Mouse (Mus musculus): Measurements from ENCODE around the gene Brd9. TPM values are rescaled to one million over a fixed set of nuclear protein-coding genes. Genes with fewer than 3 reads are reported as not detected.
"Not testable (repeated sequence)": the region's sequence is repeated elsewhere in the genome, so short reads cannot be mapped to it uniquely, and the experiment has no call there.

Gene Brd9
- polyA plus RNA-seq, 1 experiment from 2014 or later, result 55.3 TPM

DNA sequence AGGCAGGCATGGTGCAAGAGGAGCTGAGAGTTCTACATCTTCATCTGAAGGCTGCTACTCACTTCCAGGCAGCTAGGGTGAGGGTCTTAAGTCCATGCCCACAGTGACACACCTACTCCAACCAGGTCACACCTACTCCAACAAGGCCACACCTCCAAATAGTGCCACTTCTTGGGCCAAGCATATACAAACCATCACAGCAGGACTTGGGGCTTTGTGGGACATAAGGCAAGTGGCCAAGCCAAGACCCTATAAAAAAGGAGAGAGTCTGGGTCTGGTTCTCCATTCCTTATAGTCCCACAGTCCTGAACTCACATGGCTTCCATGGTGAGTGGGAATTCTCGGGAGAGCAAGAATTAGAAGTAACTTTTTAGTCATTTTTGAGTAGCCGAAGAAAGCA is 70.6 kb downstream of the Brd9 start:
- not testable (repeated sequence) for H3K27ac ChIP-seq (ENCODE audit: low read length); H3K9ac ChIP-seq (ENCODE audit: low read length); H3K4me1 ChIP-seq (replicated peaks; ENCODE audit: control insufficient read depth, insufficient read depth, low read length); H3K36me3 ChIP-seq (ENCODE audit: control insufficient read depth, insufficient read depth, low read length); ATAC-seq (ENCODE audit: low read depth); H3K4me3 ChIP-seq (ENCODE audit: low read length); H3K4me2 ChIP-seq (ENCODE audit: low read depth, low read length); H3K9me3 ChIP-seq (ENCODE audit: control insufficient read depth, low read length)
- H3K27me3 ChIP-seq (ENCODE audit: control insufficient read depth, insufficient read depth, low read depth, low read length), result peaks cover 14% of the 10 kb centered on the region
- WGBS, result 64% methylated on average over 2 of the region's 2 CpGs

DNA sequence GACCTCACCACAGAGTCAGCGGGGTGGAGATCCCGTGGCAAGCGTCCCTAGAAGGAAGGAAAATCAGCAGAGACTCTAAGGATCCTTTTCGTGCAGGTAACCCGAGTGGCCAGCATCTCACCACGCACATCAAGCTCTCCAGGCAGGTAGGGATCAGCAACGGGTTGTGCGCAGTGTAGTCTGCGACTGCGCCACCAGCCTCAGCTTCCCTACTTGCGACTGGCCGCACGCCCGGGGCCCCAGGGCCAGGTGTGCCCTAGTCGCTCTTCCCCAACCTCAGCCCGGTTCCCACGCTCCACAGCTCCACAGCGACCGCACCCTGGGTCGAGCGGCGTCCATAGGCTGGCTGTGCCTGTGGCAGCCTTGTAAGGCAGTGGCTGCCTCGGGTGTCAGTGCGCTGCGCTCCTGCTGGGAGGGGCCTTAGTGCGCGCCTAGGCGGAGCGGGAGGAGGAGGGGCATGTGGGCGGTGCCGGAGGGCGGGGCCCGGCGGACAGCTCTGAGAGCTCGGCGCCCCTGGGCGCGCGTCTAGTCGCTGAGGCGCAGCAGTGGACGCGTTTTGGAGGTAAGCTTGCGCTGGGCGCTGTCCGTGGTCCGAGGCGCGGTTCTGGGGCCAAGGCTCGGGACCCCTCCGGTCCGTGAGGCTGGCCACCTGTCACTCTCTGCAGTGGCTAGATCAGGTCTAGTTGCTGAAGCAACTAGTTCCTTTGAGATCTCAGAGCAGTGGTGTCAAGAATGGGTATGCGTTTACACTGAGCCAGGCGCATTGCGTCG is 71.5 kb downstream of the Brd9 start, which contains the start of gene Tppp:
Gene Tppp (plus strand): TSS at position 460 of the 771 bp plus-strand sequence.
- H3K27me3 ChIP-seq (ENCODE audit: control insufficient read depth, insufficient read depth, low read depth, low read length), result peaks cover 14% of the 10 kb centered on the region
- H3K4me3 ChIP-seq (ENCODE audit: low read length), result peak within 1 kb of the TSS; percentile 58
- peak within 1 kb of the TSS; percentile 99 for H3K4me2 ChIP-seq (ENCODE audit: low read depth, low read length)
- H3K36me3 ChIP-seq (ENCODE audit: control insufficient read depth, insufficient read depth, low read length), result no peaks in the 10 kb centered on the region
- ATAC-seq (ENCODE audit: low read depth), result peak; percentile 98
- under 1% methylated on average over 52 of the region's 56 CpGs for WGBS
- no peaks in the 10 kb centered on the region for H3K9me3 ChIP-seq (ENCODE audit: control insufficient read depth, low read length)
- H3K4me1 ChIP-seq (replicated peaks; ENCODE audit: control insufficient read depth, insufficient read depth, low read length), result peaks cover 3% of the 10 kb centered on the region; the same call in 1 of the 2 replicates
- H3K27ac ChIP-seq (ENCODE audit: low read length), result no peak within 1 kb of the TSS
- peak within 1 kb of the TSS; percentile 68 for H3K9ac ChIP-seq (ENCODE audit: low read length)

GRCm38 (mm10) chr13:74009791-74010614 is 72.4 kb downstream of the Brd9 start:
- H3K9ac ChIP-seq (ENCODE audit: low read length), result peak overlapping the region; percentile 45
- H3K27ac ChIP-seq (ENCODE audit: low read length), result no peak overlapping the region
- under 1% methylated on average over 54 of the region's 55 CpGs for WGBS
- H3K27me3 ChIP-seq (ENCODE audit: control insufficient read depth, insufficient read depth, low read depth, low read length), result peaks cover 14% of the 10 kb centered on the region
- peaks cover 3% of the 10 kb centered on the region; the same call in 1 of the 2 replicates for H3K4me1 ChIP-seq (replicated peaks; ENCODE audit: control insufficient read depth, insufficient read depth, low read length)
- H3K4me3 ChIP-seq (ENCODE audit: low read length), result peak overlapping the region; percentile 58
- H3K4me2 ChIP-seq (ENCODE audit: low read depth, low read length), result peak overlapping the region; percentile 99
- H3K36me3 ChIP-seq (ENCODE audit: control insufficient read depth, insufficient read depth, low read length), result no peaks in the 10 kb centered on the region
- H3K9me3 ChIP-seq (ENCODE audit: control insufficient read depth, low read length), result no peaks in the 10 kb centered on the region
- ATAC-seq (ENCODE audit: low read depth), result peak; percentile 6; the same call in 1 of the 2 replicates

Small RNA genes lying within 50 kb of the gene (microRNA-seq; reads per million reads assigned to microRNA genes)
- gene Gm25197, result not detected

Other genes with a start within 250 kb of the Brd9 start
- 0.08 TPM in 1 of 2 replicates, not detected in the other for gene Slc6a19, start 232.9 kb upstream of the Brd9 start, polyA plus RNA-seq (2015; fragmentation: Nextera tagmentation; extraction: Ambion mirVana)
- 14.6 and 18.7 TPM in 2 replicates for gene Slc12a7, start 204.7 kb upstream of the Brd9 start, polyA plus RNA-seq (2015; fragmentation: Nextera tagmentation; extraction: Ambion mirVana)
- gene Nkd2, start 90.2 kb upstream of the Brd9 start, polyA plus RNA-seq (2015; fragmentation: Nextera tagmentation; extraction: Ambion mirVana), result 4.7 and 4.8 TPM in 2 replicates
- gene Trip13, start within 50 bp of the Brd9 start, polyA plus RNA-seq (2015; fragmentation: Nextera tagmentation; extraction: Ambion mirVana), result 33.8 and 39.6 TPM in 2 replicates
- gene Zdhhc11, start 26.0 kb downstream of the Brd9 start, polyA plus RNA-seq (2015; fragmentation: Nextera tagmentation; extraction: Ambion mirVana), result not detected in 2 replicates
- gene Tppp, start 71.6 kb downstream of the Brd9 start, polyA plus RNA-seq (2015; fragmentation: Nextera tagmentation; extraction: Ambion mirVana), result 1.3 and 1.7 TPM in 2 replicates
- 14.9 and 15.8 TPM in 2 replicates for gene Cep72, start 124.5 kb downstream of the Brd9 start, polyA plus RNA-seq (2015; fragmentation: Nextera tagmentation; extraction: Ambion mirVana)
- gene Slc9a3, start 183.6 kb downstream of the Brd9 start, polyA plus RNA-seq (2015; fragmentation: Nextera tagmentation; extraction: Ambion mirVana), result not detected in 2 replicates